Mouse (Mus musculus) A20 (cell line): ENCODE measurements around the gene Lurap1.

Experiments used
- DNase-seq: peaks from one replicate; pipeline ENCODE4 v3.0.0-alpha.2; 2011; ENCODE audit warnings: low read depth, low spot score

The Lurap1 gene

GRCm38 (mm10) chr4:116151238-116151637 lies at the start of gene Lurap1:
Gene Lurap1 (minus strand): TSS chr4:116151338.
- no peak for DNase-seq

DNA sequence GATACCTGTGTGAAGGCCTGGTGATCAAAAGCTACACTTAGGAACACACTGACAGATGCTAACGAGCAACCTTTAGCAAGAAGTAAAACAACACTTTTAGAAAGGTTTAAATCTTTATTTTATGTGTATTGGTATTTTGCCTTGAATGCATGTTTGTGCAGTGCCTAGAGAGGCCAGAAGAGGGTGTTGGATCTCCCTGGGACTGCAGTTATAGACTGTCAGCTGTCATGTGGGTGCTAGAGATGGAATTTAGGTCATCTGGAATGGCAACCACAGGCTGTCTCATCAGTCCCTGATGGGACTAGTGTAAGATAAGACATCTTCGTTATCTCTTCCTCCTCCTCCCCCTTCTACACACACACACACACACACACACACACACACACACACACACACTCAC lies 47.3 kb upstream of the Lurap1 start:
- DNase-seq, result peak; percentile 37

DNA sequence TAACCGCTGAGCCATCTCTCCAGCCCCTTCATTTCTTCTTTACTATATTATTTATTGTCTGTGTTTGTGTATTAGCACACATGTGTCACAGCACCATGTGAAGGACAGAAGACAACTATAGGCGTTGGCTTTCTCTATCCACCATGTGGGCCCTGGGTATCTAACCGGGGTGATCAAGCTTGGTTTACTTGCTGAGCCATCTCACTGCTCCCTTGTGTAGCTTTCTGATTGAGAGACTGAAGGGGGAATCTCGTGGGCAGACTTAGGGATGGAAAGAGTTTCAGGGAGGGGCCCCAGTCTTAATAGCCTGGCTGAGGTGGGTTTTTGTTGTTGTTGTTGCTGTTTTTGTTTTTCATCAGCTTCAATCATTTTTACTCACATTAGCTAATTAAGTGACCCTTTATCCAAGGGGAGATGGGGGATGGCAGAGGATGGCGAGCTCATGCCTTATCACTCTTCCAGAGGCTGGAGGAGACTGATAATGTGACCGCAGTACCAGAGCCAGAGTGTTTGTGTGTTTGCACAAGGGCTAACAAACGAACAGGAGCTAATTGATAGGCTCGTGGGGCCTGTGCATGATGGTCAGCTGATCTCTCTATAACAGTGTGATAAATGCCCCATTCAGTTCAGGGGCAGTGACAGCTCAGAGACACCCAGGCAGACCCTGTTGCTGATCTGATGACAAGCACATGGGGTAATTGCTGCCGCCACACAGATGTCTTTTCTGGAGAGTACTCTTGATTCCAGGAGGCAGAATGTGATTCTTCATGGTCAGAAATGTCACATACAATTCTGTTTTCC lies 42.6 kb upstream of the Lurap1 start:
- DNase-seq, result no peak

- no peak for DNase-seq
Observed at GRCm38 (mm10) chr4:116192286-116192835, 41.2 kb upstream of the Lurap1 start.

DNA sequence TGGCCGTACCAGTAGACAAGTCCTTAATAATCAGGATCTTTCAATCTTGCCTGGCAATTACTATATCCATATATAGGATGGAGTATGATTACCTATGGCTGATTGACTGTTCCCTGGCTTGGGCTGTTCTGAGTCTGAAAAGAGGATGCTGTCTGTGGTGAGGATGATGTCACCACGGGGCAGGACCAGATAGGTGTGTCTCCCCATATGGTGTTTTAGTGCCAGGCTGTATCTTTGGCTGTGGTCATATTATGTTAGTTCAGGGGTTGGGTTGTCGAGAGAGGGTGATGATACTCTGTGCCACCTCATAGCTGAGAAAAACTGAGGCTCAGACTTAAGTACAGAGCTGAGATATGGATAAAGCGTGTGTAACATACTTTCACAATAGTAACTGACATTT lies 33.9 kb upstream of the Lurap1 start:
- no peak for DNase-seq

DNA sequence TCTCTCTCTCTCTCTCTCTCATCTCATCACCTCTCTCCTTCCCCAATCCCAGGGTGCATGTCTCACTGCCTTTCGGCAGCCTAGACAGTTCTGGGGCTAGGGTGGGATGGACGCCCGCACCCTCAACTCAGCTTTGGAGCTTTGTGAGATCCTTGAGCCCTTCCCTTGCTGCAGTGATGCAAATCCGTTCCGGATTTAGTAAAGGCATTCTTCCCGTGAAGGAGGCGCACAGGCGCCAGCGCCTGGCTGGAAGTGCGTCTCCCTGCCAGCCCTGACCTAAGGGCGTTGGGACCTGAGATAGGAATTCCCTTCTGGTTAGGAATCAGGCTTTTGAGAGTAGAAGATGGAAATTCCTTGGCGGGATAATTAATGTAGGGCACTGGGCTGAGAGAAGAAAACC lies 31.6 kb upstream of the Lurap1 start:
- DNase-seq, result no peak

DNA sequence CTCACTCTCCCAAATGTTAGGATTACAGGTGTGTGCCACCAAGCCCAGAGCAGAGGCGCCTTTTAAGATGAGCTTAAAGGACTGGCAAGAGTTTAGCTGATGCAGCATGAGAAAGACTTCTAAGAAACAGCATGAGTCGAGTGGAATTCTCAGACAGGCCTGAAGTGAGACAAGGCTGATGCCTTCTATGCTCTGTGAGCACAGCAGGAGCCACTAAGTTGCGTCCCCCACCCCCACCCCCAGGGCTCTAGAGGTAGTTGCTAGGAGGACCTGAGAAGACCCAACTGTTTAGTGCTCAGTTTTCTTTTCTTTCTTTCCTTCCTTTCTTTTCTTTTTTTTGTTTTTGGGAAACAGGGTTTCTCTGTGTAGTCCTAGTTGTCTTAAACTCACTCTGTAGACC lies 30.9 kb upstream of the Lurap1 start:
- no peak for DNase-seq

- no peak for DNase-seq
Observed at GRCm38 (mm10) chr4:116177140-116177539, 26.0 kb upstream of the Lurap1 start.

DNA sequence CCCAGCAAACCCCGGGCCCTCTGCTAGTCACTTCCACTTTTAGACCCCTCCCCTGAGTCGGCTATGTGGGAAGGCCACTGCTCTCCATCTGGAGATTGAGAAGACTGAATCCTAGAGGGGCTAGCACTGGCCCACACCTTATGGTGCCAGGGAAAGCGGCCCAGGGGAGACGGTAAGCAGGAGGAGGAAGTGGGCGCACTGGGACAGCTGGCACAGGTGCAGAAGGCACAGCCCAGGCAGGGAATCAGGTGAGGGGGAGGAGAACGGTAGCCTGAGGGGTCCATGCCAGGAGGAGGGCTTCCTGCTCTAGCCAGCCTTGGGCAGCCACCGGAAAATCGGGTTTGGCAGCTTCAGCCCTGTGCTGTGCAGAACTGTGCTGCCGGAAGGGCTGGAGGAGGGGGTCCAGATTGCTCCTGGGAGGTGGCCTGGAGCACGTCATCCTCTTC lies 25.4 kb upstream of the Lurap1 start:
- DNase-seq, result no peak

- no peak for DNase-seq
Observed at GRCm38 (mm10) chr4:116175711-116176542, 24.8 kb upstream of the Lurap1 start.

GRCm38 (mm10) chr4:116175136-116175535 lies 24.0 kb upstream of the Lurap1 start:
- DNase-seq, result no peak

DNA sequence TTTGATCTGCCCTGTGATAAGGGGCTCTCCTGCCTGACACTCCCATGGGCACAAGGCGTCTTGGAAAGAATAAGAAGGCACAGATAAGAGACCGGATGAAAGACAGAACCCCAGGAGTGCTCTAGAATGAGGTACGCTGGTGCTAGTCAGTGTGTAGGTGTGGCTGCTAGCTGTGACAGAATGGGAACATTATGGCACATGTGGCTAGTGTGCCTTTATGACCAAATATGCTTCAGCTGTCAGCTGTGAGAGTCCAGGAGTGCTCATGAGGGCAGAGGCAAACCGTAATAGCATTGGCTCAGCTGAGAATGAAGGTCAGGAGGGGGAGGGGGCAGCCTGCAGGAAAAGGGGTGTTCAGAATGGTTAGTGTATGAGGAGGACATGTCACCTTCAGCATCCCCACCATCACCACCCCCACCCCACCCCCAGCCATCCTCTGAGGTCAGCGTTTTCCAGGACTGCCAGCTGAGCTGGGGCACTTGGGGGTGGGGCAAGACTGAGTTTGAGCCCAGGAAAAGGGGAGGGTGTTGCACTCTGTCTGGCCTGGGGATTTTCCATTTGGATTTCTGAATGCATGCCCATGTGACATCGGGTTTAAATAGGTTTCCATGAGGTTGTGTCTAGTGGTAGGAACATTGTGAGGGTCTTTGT lies 23.5 kb upstream of the Lurap1 start:
- no peak for DNase-seq

DNA sequence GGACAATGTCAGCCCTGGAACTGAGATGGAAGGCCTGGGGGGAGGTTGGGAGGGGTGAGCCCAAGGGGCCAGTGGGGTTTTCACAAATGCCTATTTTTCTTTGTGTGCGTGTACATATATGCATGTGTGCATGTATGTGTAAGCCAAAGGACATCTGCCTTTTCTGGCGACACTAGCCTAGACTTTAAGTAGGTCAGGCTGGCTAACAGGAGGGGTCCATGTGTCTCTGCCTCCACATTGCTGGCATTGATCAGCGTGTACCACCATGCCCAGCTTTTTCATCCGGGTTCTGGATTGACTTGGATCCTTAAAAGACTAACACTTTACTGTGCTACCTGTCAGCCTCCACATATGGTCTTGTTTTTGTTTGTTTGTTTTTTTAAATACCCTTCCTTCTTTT lies 22.6 kb upstream of the Lurap1 start:
- DNase-seq, result no peak

DNA sequence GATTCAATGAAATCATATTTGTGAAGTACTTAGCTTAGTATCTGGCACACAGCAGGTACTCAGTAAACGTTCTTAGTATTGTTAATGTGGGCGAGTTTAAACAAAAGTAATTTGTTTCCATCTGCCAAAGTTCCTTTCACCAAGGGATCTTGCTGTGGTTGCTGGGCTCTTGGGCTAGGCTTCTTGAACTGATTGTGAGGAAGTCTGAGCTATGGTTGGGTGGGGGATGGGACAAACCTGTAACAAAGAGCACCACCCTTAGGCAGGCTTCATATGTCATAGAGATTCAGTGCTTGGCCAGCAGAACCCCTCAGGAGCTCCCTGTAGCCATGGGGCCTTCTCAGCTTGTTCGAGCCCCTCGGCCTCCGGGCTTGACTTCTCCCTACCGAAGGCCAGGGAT lies 21.9 kb upstream of the Lurap1 start, which contains the start of the genes 1700042G07Rik and Gm49337:
1700042G07Rik (plus strand) TSS at position 301 of the 400 bp plus-strand sequence.
Gm49337 (plus strand) TSS at position 313 of the 400 bp plus-strand sequence.
- DNase-seq, result no peak

GRCm38 (mm10) chr4:116169353-116169672 lies 18.2 kb upstream of the Lurap1 start:
- DNase-seq, result no peak

GRCm38 (mm10) chr4:116168617-116169352 lies 17.6 kb upstream of the Lurap1 start:
- peak; percentile 63 for DNase-seq

DNA sequence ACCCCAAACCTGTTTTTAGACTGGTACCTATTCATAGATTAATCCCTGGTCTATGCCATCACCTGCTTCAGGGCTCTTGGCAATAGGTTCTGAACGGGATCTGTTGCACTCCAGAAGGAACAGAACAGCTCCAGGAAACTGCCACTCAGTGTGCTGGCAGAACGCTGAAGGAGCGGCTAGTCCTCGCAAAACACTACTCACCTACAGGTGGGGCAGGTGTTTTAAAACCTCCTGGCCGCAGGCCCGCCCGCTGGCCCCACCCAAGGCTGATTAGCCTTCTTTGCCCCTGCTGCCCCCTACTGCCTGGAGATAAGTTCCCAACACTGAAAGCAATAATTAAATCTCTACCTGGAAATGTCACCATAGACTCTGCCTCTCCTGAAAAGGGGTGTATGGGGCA lies 16.3 kb upstream of the Lurap1 start, which contains the start of gene Tspan1:
Tspan1 (minus strand) TSS at position 198 of the 400 bp plus-strand sequence.
- DNase-seq, result peak; percentile 64

GRCm38 (mm10) chr4:116165708-116166407 lies 14.7 kb upstream of the Lurap1 start:
- DNase-seq, result no peak

- DNase-seq, result no peak
Observed at GRCm38 (mm10) chr4:116164759-116165554, 13.8 kb upstream of the Lurap1 start.

GRCm38 (mm10) chr4:116162142-116162541 lies 11.0 kb upstream of the Lurap1 start:
- DNase-seq, result no peak
